Mouse (Mus musculus): ENCODE data around the gene Pigl.
A peak's percentile ranks its signal among the peaks of the same experiment; 100 is the strongest.
"Not testable (repeated sequence)": the region's sequence is repeated elsewhere in the genome, so short reads cannot be mapped to it uniquely, and the experiment has no call there.

The Pigl gene

GRCm38 (mm10) chr11:62467289-62467688 lies 9.0 kb downstream of the Pigl start:
- not testable (repeated sequence) for DNase-seq (ENCODE audit: low spot score in 2 of 2)

GRCm38 (mm10) chr11:62470451-62470850 lies 12.2 kb downstream of the Pigl start:
- no peak for DNase-seq (ENCODE audit: low spot score in 2 of 2)

GRCm38 (mm10) chr11:62473516-62473915 lies 15.3 kb downstream of the Pigl start:
- no peak for DNase-seq (ENCODE audit: low spot score in 2 of 2)

DNA sequence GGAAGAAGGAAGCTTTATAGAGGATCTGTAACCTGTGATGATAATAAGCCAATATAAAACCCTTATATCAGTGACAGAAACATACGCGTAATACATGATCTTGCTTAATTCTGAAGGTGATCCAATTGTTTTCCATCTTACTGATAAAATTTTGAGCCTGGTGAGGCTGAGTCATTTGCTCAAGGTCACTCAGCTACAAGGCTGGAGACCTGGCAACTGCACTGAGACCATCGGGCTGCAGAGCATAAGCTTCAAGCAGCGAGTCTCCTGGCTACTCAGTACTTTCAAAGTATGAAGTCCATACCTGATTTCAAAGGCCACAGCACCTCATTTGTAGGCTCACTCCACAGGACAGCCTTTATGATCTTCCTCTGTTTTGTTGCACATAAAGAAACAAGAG lies 17.9 kb downstream of the Pigl start:
- DNase-seq (ENCODE audit: low spot score in 2 of 2), result no peak

GRCm38 (mm10) chr11:62478931-62479330 lies 20.7 kb downstream of the Pigl start:
- no peak for DNase-seq (ENCODE audit: low spot score in 2 of 2)

DNA sequence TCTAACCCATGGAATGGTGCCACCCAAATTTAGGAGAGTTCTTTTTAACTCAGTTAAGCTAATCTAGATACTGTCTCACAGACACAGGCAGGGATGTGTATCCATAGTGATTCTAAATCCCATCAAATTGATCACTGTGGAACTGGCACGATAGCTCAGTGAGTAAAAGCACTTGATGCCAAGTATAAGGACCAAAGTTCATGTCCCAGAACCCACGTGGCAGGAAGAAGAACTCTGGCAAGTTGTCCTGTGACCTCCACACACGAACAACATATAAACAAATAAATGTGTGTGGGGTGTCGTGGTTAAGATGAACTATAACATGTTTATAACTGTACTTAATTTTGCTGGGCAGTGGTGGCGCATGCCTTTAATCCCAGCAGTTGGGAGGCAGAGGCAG lies 21.3 kb downstream of the Pigl start:
- DNase-seq (ENCODE audit: low spot score in 2 of 2), result no peak

- DNase-seq (ENCODE audit: low spot score in 2 of 2), result no peak
Observed at GRCm38 (mm10) chr11:62486949-62487348, 28.7 kb downstream of the Pigl start.

DNA sequence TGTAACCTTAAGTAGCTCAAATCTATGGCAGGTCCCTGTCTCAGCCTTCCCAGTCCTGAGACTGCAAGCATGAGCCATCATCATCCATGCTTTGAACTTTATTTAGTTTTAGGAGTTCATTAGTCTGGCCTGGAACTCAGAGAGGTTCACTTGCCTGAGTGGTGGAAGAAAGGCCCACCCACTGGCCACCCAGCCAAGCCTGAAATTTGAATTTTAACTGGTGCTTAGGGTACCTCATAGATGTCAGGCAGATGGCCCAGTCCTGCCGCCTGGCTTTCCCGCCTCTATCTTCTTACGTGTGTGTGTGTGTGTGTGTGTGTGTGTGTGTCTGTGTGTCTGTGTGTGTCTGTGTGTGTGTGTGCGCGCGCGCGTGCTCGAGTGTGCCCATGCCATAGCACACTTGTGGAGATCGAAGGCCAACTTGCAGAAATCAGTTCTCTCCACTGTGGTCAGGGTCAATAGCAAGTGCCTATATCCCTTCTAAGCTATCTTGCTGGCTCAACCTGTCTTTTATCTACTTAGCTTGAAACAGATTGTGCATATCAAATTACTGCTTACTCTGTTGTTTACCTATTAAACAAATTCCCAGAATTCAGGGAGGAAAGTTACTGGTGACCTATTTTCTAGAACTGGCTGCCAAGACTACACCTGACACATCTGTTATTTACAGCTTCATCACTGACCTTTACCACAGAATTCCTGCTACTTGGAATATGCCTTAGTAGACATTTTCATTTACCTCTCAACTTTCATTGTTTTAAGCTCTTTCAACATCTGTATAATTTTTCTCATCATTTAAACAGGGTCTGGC lies 29.5 kb downstream of the Pigl start:
- DNase-seq (ENCODE audit: low spot score in 2 of 2), result no peak

- DNase-seq (ENCODE audit: low spot score in 2 of 2), result no peak
Observed at GRCm38 (mm10) chr11:62493701-62494100, 35.4 kb downstream of the Pigl start.

DNA sequence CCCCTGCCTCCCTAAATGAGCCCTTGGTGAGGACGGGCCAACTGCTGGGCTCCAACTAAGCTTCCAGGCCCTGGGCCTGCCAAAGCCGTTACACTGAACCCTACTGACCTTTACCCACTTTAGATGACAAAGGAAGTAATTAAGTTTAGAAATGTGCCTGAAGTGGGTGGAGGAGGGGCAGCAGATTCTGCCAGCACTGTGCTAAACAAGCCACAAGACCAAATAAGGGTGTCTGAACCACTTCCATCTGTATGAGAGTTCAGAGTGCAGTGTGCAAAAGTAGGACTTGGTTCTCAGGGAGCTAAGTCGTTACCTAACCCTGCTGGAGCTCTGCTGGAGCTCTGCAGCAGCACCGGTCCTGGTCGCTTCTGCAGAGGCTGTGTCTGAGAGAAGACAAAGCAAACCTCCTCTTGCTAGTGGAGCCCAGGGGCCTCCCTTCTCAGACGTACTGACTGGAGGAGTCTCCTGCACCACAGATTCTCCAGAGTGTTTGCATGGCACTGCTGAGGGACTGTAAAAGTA lies 36.6 kb downstream of the Pigl start:
- DNase-seq (ENCODE audit: low spot score in 2 of 2), result peak in 1 of 2 experiments; percentile 31

GRCm38 (mm10) chr11:62495276-62495801 lies 37.1 kb downstream of the Pigl start:
- DNase-seq (ENCODE audit: low spot score in 2 of 2), result peak; percentile 29 to 61

- DNase-seq (ENCODE audit: low spot score in 2 of 2), result no peak
Observed at GRCm38 (mm10) chr11:62496151-62496715, 38.0 kb downstream of the Pigl start.

DNA sequence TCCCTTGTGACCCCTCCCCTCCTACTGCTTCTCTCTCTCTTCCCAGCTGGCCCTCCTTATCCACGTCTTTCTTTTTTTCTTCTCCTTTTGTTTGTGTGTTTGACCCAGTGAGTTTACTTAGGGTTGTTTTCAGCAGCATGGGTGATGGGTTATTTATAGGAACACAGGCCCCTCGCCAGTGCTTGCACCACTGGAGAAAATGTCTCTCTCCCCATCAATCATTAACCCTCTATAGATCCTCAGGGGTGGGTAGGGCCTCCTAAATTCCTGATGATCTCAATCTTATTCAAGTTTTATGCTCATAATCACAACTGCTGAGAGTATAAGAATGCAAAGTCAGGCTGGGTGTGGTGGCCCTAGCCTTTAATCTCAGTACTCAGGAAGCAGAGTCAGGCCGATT lies 38.9 kb downstream of the Pigl start:
- DNase-seq (ENCODE audit: low spot score in 2 of 2), result no peak

- no peak for DNase-seq (ENCODE audit: low spot score in 2 of 2)
Observed at GRCm38 (mm10) chr11:62498802-62499201, 40.5 kb downstream of the Pigl start.

GRCm38 (mm10) chr11:62500529-62500928 lies 42.3 kb downstream of the Pigl start:
- DNase-seq (ENCODE audit: low spot score in 2 of 2), result no peak

DNA sequence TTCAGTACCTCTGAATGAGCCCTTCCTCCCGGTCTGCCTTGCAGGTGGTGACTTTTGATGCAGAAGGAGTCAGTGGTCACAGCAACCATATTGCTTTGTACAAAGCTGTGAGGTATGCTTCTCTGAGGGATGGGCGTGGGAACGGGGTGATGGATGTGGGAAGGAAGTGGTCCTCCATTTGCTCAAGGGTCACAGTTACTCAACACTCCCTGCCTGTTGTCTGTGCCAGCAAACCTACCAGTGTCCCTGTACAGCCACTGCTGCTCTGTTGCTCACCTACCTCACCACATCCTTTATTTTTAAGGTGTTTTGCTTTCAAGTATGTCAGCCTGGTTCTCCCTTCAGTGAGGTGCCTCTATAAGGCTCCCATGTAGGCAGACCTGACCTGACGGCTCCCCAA lies 49.4 kb downstream of the Pigl start:
- DNase-seq (ENCODE audit: low spot score in 2 of 2), result no peak

- not testable (repeated sequence) for DNase-seq (ENCODE audit: low spot score in 2 of 2)
Observed at GRCm38 (mm10) chr11:62508365-62508764, 50.1 kb downstream of the Pigl start.

- not testable (repeated sequence) for DNase-seq (ENCODE audit: low spot score in 2 of 2)
Observed at GRCm38 (mm10) chr11:62508816-62509215, 50.6 kb downstream of the Pigl start.

GRCm38 (mm10) chr11:62509571-62509970 lies 51.3 kb downstream of the Pigl start:
- no peak for DNase-seq (ENCODE audit: low spot score in 2 of 2)

DNA sequence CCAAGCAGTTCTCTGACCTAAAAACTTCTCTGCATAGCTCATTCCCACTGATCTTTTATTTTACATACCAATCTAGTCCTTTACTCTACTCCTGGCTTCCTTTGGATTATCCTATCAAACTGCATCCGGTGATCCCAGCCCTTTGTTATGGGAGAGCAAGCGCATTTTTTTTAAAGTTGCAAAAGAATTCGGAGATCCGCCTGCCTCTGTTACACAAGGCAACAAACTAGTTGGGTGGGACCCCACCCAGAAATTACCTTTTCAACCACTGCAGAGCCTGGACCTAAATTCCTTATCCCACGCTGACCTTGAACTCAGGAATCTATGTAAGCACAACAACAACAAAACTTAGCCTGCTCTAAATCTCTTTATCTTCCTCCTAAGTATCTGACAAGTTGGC lies 52.7 kb downstream of the Pigl start:
- DNase-seq (ENCODE audit: low spot score in 2 of 2), result no peak

- DNase-seq (ENCODE audit: low spot score in 2 of 2), result no peak
Observed at GRCm38 (mm10) chr11:62511444-62512202, 53.4 kb downstream of the Pigl start.

DNA sequence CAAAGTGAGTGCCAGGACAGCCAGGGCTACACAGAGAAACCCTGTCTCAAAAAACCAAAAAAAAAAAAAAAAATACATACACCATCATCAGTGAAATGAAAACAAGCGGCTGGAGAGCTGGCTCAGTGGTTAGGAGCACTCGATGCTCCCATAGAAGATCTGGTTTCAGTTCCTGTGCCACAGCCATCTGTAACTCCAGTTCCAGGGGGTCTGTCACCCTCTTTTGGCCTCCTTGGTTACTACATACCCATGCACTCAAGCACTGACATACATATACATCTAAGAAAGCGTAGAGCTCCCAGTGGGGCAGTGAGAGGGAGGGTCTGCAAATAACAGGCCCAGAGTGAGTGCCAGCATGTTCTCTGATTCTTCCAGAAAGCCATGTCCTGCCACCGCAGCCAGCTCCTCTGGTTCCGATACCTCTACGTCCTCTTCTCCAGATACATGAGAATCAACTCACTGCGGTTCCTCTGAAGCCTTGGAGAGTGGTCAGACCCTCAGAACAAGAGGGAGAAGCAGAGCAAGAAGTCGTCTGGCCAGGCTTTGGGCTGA lies 54.3 kb downstream of the Pigl start:
- no peak for DNase-seq (ENCODE audit: low spot score in 2 of 2)
